Mouse (Mus musculus) layer of hippocampus, adult 2 months (tissue): ENCODE data around the gene Arhgap27. TPM values are rescaled to one million over a fixed set of nuclear protein-coding genes. Genes with fewer than 3 reads are reported as not detected.
"Not testable (repeated sequence)": the region's sequence is repeated elsewhere in the genome, so short reads cannot be mapped to it uniquely, and the experiment has no call there.

ENCODE experiments used
- DNase-seq, 2 experiments: peaks; one replicate each; pipeline ENCODE4 v3.0.0; 2022; ENCODE audit warnings: low spot score in 2 of 2
- H3K27ac ChIP-seq: fragments of 200-600 bp; 2 replicates; pipeline ENCODE4 v1.8.1; 2022
- H3K4me3 ChIP-seq: fragments of 200-600 bp; 2 replicates; pipeline ENCODE4 v1.8.1; 2022; ENCODE audit warnings: mild to moderate bottlenecking
- CTCF ChIP-seq: fragments of 200-600 bp; conservative IDR thresholded peaks from 2 replicates; pipeline ENCODE4 v1.8.1; 2022; ENCODE audit warnings: antibody characterized with exemption, mild to moderate bottlenecking, moderate library complexity
- total RNA-seq, 2 experiments: library from RNA; stranded (reverse); gene quantifications; 2 replicates each; pipeline ENCODE4 v1.2.3; 2021

The Arhgap27 gene
- total RNA-seq, 2 experiments from 2014 or later, result 11.8 to 14.0 TPM

GRCm38 (mm10) chr11:103312655-103313255, 50.7 kb downstream of the Arhgap27 start:
- DNase-seq, result no peak
- no peak overlapping the region for H3K27ac ChIP-seq
- TF ChIP-seq CTCF, result no peak
- H3K4me3 ChIP-seq, result no peak overlapping the region

GRCm38 (mm10) chr11:103311960-103312611, 51.4 kb downstream of the Arhgap27 start:
- no peak for TF ChIP-seq CTCF
- H3K27ac ChIP-seq, result 0 out of 2 replicates have a peak overlapping the region, but pooled peaks have one; percentile 7
- no peak for DNase-seq
- H3K4me3 ChIP-seq, result peak overlapping the region; percentile 36

- no peak overlapping the region for H3K27ac ChIP-seq
Observed at GRCm38 (mm10) chr11:103309956-103310574, 53.4 kb downstream of the Arhgap27 start.

GRCm38 (mm10) chr11:103307910-103308309, 55.6 kb downstream of the Arhgap27 start:
- H3K4me3 ChIP-seq, result no peak overlapping the region
- no peak for TF ChIP-seq CTCF
- H3K27ac ChIP-seq, result no peak overlapping the region
- DNase-seq, result no peak

More at GRCm38 (mm10) chr11:103309956-103310574, 53.4 kb downstream of the Arhgap27 start:
- no peak overlapping the region for H3K4me3 ChIP-seq
- no peak for DNase-seq
- 0 out of 2 replicates have a peak, but pooled peaks have one; percentile 4 for TF ChIP-seq CTCF

- TF ChIP-seq CTCF, result no peak
- Histone ChIP-seq H3K27ac (no peak overlapping the region), H3K4me3 (no peak overlapping the region)
- DNase-seq, result no peak
Observed at GRCm38 (mm10) chr11:103304525-103304924, 59.0 kb downstream of the Arhgap27 start.

GRCm38 (mm10) chr11:103294772-103295171, 68.7 kb downstream of the Arhgap27 start:
- no peak overlapping the region for H3K4me3 ChIP-seq
- DNase-seq, result no peak
- H3K27ac ChIP-seq, result no peak overlapping the region
- no peak for TF ChIP-seq CTCF

GRCm38 (mm10) chr11:103294066-103294465, 69.4 kb downstream of the Arhgap27 start:
- no peak overlapping the region for H3K27ac ChIP-seq
- no peak for TF ChIP-seq CTCF
- DNase-seq, result no peak
- no peak overlapping the region for H3K4me3 ChIP-seq

GRCm38 (mm10) chr11:103292890-103293287, 70.6 kb downstream of the Arhgap27 start:
- Histone ChIP-seq H3K4me3 (no peak overlapping the region), H3K27ac (0 out of 2 replicates have a peak overlapping the region, but pooled peaks have one; percentile 41)
- DNase-seq, result no peak
- TF ChIP-seq CTCF, result no peak

GRCm38 (mm10) chr11:103292152-103292889, 71.2 kb downstream of the Arhgap27 start:
- DNase-seq, result no peak
- no peak for TF ChIP-seq CTCF
- H3K4me3 ChIP-seq, result no peak overlapping the region
- H3K27ac ChIP-seq, result peak overlapping the region; percentile 41; the same call in 1 of the 2 replicates

GRCm38 (mm10) chr11:103290841-103291240, 72.7 kb downstream of the Arhgap27 start:
- H3K4me3 ChIP-seq, DNase-seq, H3K27ac ChIP-seq: not testable (repeated sequence)

GRCm38 (mm10) chr11:103288291-103288963, 75.1 kb downstream of the Arhgap27 start:
- TF ChIP-seq CTCF, result no peak
- no peak for DNase-seq
- H3K4me3 ChIP-seq, result no peak overlapping the region
- no peak overlapping the region for H3K27ac ChIP-seq

GRCm38 (mm10) chr11:103286910-103287309, 76.6 kb downstream of the Arhgap27 start:
- no peak for DNase-seq
- no peak for TF ChIP-seq CTCF

More at GRCm38 (mm10) chr11:103286910-103287309, 76.6 kb downstream of the Arhgap27 start:
- no peak overlapping the region for H3K27ac ChIP-seq
- no peak overlapping the region for H3K4me3 ChIP-seq
